Mouse (Mus musculus): ENCODE measurements around the gene Zbtb44. TPM values are rescaled to one million over a fixed set of nuclear protein-coding genes. Genes with fewer than 3 reads are reported as not detected.

The Zbtb44 gene
- polyA plus RNA-seq, 1 experiment, result 98.2 TPM

DNA sequence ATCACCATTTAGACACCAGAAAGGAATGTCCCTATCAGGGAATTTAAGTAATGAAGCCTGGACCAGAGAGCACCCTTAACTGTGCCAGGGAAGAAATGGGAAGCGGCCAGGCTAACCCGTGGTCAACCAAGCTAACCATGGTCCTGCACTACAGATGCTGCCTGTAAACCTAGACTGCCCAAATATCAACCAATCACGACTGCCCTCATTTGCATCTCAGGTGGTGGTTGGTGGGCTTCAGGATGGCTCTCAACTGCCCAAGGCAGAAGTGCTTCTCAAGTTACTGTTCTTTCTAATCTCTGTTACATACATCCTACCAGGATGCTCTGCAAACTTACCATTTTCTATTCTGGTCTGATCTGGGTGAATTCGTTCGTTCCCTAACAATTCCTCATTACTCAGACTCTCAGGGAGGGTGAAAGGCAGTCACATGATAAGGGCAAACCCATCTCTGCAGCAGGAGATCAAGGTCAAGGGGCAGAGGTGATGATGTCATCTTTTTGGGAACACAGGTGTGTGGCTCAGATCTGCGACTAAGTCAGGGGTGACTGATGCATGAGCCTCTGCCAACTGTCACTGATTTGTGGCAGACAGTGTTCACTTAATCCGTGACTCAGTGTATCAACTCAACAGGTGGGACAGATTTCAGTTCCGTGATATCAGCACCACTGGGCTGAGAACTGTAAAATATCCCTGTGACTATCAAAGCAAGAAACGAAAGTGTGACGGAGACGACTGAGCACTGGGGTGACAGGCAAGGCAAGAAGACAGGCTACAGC lies 88.3 kb downstream of the Zbtb44 start:
- no peaks in the 10 kb centered on the region for H3K27me3 ChIP-seq (ENCODE audit: control insufficient read depth, insufficient read depth, low read length, poor library complexity, severe bottlenecking)
- peak overlapping the region; percentile 87 for H3K27ac ChIP-seq (ENCODE audit: insufficient read depth, low read length)
- no peaks in the 10 kb centered on the region for H3K9me3 ChIP-seq (replicated peaks; ENCODE audit: control insufficient read depth, insufficient read depth, low read length, poor library complexity, severe bottlenecking)
- H3K4me3 ChIP-seq (ENCODE audit: low read depth, low read length), result no peak overlapping the region
- H3K36me3 ChIP-seq (ENCODE audit: control insufficient read depth, insufficient read depth, low read length, poor library complexity, severe bottlenecking), result no peaks in the 10 kb centered on the region
- no peak overlapping the region for H3K9ac ChIP-seq (ENCODE audit: low read depth, poor library complexity, severe bottlenecking)
- TF ChIP-seq EP300 (IDR thresholded peaks at IDR 0.05; ENCODE audit: insufficient read depth, low read depth, low read length) (0 out of 2 replicates have a peak, but pooled peaks have one; percentile 4), POLR2A (IDR thresholded peaks at IDR 0.05; ENCODE audit: insufficient read depth, low read length) (peak; percentile 31), CTCF (IDR thresholded peaks at IDR 0.05; ENCODE audit: low read depth, low read length) (no peak)
- H3K4me1 ChIP-seq (ENCODE audit: control insufficient read depth, insufficient read depth, low read length), result peaks cover 17% of the 10 kb centered on the region

DNA sequence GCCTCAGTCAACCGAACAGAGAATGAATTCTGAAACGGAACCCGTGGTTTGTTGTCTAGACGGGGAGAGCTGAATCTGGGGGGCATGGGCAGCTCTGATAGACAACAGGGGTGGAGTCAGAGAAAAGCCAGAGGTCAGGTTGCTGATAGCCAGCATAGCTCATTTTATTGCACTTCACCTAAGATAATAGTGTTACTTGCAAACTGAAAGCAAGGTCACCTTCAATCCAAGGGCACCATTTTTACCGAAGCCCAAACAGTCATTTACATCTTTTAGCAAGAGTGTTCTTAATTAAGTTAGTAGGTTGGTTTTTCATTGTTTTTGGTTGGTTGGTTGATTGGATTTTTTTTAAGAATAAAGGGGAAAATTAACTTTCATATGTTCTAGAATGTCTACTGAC lies 89.0 kb downstream of the Zbtb44 start:
- no peaks in the 10 kb centered on the region for H3K27me3 ChIP-seq (ENCODE audit: control insufficient read depth, insufficient read depth, low read length, poor library complexity, severe bottlenecking)
- no peak for TF ChIP-seq POLR2A (IDR thresholded peaks at IDR 0.05; ENCODE audit: insufficient read depth, low read length)
- TF ChIP-seq EP300 (IDR thresholded peaks at IDR 0.05; ENCODE audit: insufficient read depth, low read depth, low read length), result no peak
- TF ChIP-seq CTCF (IDR thresholded peaks at IDR 0.05; ENCODE audit: low read depth, low read length), result no peak
- H3K27ac ChIP-seq (ENCODE audit: insufficient read depth, low read length), result peak overlapping the region; percentile 87
- H3K36me3 ChIP-seq (ENCODE audit: control insufficient read depth, insufficient read depth, low read length, poor library complexity, severe bottlenecking), result no peaks in the 10 kb centered on the region
- H3K9me3 ChIP-seq (replicated peaks; ENCODE audit: control insufficient read depth, insufficient read depth, low read length, poor library complexity, severe bottlenecking), result no peaks in the 10 kb centered on the region
- no peak overlapping the region for H3K4me3 ChIP-seq (ENCODE audit: low read depth, low read length)
- H3K4me1 ChIP-seq (ENCODE audit: control insufficient read depth, insufficient read depth, low read length), result peaks cover 17% of the 10 kb centered on the region
- no peak overlapping the region for H3K9ac ChIP-seq (ENCODE audit: low read depth, poor library complexity, severe bottlenecking)

DNA sequence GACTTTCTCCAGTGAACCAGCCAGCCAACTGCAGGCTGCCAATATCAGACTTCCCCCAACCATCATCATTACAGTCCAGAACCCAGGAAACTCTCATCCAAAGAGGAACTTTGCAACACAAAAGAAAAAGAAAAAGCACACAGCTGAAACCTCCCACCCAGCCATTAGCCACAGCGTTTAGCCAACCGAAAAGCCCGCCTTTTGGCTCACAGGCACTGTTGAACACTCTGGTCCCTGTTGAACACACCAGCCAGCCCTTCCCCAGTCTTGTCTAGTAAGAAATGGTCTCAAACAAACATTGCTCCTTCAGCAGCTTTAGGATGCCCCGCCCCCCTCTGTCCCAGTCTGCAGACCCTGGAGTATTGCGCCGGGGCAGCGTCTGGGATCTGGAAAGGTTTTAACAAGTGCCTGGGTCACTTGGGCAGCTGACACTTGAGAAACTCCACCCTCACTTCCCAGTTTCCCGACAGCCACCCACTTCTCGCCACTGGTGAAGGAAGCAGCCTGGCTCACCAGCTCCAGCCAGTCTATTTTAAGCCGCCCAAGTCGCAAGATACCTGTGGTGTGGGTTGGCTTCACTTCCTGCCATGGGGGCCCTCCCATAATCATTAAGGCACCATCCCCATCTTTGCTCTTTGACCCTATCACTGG lies 89.6 kb downstream of the Zbtb44 start:
- TF ChIP-seq EP300 (IDR thresholded peaks at IDR 0.05; ENCODE audit: insufficient read depth, low read depth, low read length) (no peak), CTCF (IDR thresholded peaks at IDR 0.05; ENCODE audit: low read depth, low read length) (no peak), POLR2A (IDR thresholded peaks at IDR 0.05; ENCODE audit: insufficient read depth, low read length) (no peak)
- Histone ChIP-seq H3K4me3 (ENCODE audit: low read depth, low read length) (peak overlapping the region; percentile 2; the same call in 1 of the 2 replicates), H3K27ac (ENCODE audit: insufficient read depth, low read length) (peak overlapping the region; percentile 87), H3K9ac (ENCODE audit: low read depth, poor library complexity, severe bottlenecking) (no peak overlapping the region), H3K36me3 (ENCODE audit: control insufficient read depth, insufficient read depth, low read length, poor library complexity, severe bottlenecking) (no peaks in the 10 kb centered on the region), H3K4me1 (ENCODE audit: control insufficient read depth, insufficient read depth, low read length) (peaks cover 17% of the 10 kb centered on the region), H3K9me3 (replicated peaks; ENCODE audit: control insufficient read depth, insufficient read depth, low read length, poor library complexity, severe bottlenecking) (no peaks in the 10 kb centered on the region), H3K27me3 (ENCODE audit: control insufficient read depth, insufficient read depth, low read length, poor library complexity, severe bottlenecking) (no peaks in the 10 kb centered on the region)

DNA sequence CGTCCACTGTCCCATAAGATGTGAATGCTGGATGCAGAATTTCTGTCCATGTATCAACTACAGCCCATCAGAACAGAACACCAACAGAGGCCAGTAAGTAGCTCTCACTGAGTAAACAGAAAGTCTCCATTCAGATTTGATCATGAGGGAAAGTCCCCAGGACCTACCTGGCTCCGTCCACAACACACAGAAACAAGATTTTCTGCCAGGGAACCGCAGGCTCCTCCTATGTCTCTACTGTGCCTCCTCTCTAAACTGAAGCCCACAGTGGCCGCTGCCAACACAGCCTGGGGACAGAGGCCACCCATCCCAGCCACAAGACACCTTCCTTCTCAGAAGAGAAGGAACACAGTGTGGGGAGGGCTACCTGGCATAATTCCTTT lies 90.1 kb downstream of the Zbtb44 start:
- Histone ChIP-seq H3K9me3 (replicated peaks; ENCODE audit: control insufficient read depth, insufficient read depth, low read length, poor library complexity, severe bottlenecking) (no peaks in the 10 kb centered on the region), H3K4me1 (ENCODE audit: control insufficient read depth, insufficient read depth, low read length) (peaks cover 17% of the 10 kb centered on the region), H3K4me3 (ENCODE audit: low read depth, low read length) (no peak overlapping the region; the same call in 1 of the 2 replicates), H3K27me3 (ENCODE audit: control insufficient read depth, insufficient read depth, low read length, poor library complexity, severe bottlenecking) (no peaks in the 10 kb centered on the region), H3K9ac (ENCODE audit: low read depth, poor library complexity, severe bottlenecking) (no peak overlapping the region), H3K27ac (ENCODE audit: insufficient read depth, low read length) (peak overlapping the region; percentile 87), H3K36me3 (ENCODE audit: control insufficient read depth, insufficient read depth, low read length, poor library complexity, severe bottlenecking) (no peaks in the 10 kb centered on the region)
- no peak for TF ChIP-seq POLR2A (IDR thresholded peaks at IDR 0.05; ENCODE audit: insufficient read depth, low read length)
- no peak for TF ChIP-seq EP300 (IDR thresholded peaks at IDR 0.05; ENCODE audit: insufficient read depth, low read depth, low read length)
- TF ChIP-seq CTCF (IDR thresholded peaks at IDR 0.05; ENCODE audit: low read depth, low read length), result no peak

DNA sequence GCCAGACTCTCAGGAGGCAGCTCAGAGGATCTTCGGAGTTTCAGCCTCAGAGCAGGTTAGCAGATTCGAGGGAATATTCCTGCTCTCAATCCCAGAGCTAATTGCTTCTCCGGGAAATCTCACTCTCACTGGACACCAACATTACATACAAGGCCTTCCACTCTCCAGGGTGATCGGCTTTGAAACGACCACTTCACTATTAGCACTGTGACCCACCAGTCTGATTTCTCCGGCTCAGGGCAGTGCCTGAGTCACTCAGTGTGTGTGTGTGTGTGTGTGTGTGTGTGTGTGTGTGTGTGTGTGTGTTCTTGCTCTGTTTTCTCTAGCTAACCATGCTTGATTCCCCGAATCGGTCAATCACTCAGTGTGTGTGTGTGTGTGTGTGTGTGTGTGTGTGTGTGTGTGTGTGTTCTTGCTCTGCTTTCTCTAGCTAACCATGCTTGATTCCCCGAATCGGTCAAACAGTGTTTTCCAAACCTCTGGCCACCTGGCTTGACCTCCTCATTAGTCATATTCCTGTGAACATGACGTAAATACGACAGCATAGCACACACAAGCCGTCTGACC lies 92.1 kb downstream of the Zbtb44 start:
- Histone ChIP-seq H3K9me3 (replicated peaks; ENCODE audit: control insufficient read depth, insufficient read depth, low read length, poor library complexity, severe bottlenecking) (no peaks in the 10 kb centered on the region), H3K9ac (ENCODE audit: low read depth, poor library complexity, severe bottlenecking) (no peak overlapping the region), H3K36me3 (ENCODE audit: control insufficient read depth, insufficient read depth, low read length, poor library complexity, severe bottlenecking) (no peaks in the 10 kb centered on the region), H3K27me3 (ENCODE audit: control insufficient read depth, insufficient read depth, low read length, poor library complexity, severe bottlenecking) (no peaks in the 10 kb centered on the region), H3K4me1 (ENCODE audit: control insufficient read depth, insufficient read depth, low read length) (peaks cover 19% of the 10 kb centered on the region), H3K4me3 (ENCODE audit: low read depth, low read length) (no peak overlapping the region), H3K27ac (ENCODE audit: insufficient read depth, low read length) (peak overlapping the region; percentile 24; the same call in 1 of the 2 replicates)
- TF ChIP-seq EP300 (IDR thresholded peaks at IDR 0.05; ENCODE audit: insufficient read depth, low read depth, low read length), result no peak
- no peak for TF ChIP-seq CTCF (IDR thresholded peaks at IDR 0.05; ENCODE audit: low read depth, low read length)
- no peak for TF ChIP-seq POLR2A (IDR thresholded peaks at IDR 0.05; ENCODE audit: insufficient read depth, low read length)

Other genes with a start within 250 kb of the Zbtb44 start
- gene Adamts15, start 108.2 kb upstream of the Zbtb44 start, polyA plus RNA-seq (2011; ENCODE audit: insufficient read depth, insufficient read length, low read depth, missing spikeins), result 4.6 and 5.0 TPM in 2 replicates
- 0.22 TPM in 1 of 2 replicates, not detected in the other for gene Adamts8, start 88.1 kb upstream of the Zbtb44 start, polyA plus RNA-seq (2011; ENCODE audit: insufficient read depth, insufficient read length, low read depth, missing spikeins)
- 118 and 123 TPM in 2 replicates for gene St14, start 101.2 kb downstream of the Zbtb44 start, polyA plus RNA-seq (2011; ENCODE audit: insufficient read depth, insufficient read length, low read depth, missing spikeins)
- 307 and 317 TPM in 2 replicates for gene Aplp2, start 181.2 kb downstream of the Zbtb44 start, polyA plus RNA-seq (2011; ENCODE audit: insufficient read depth, insufficient read length, low read depth, missing spikeins)
- gene Prdm10, start 249.9 kb downstream of the Zbtb44 start, polyA plus RNA-seq (2011; ENCODE audit: insufficient read depth, insufficient read length, low read depth, missing spikeins), result 18.0 and 20.7 TPM in 2 replicates

Measured in ES-Bruce4 (cell line).